Mouse (Mus musculus) testis, adult 2 months (tissue): ENCODE measurements around the gene Tpm1. TPM values are rescaled to one million over a fixed set of nuclear protein-coding genes. Genes with fewer than 3 reads are reported as not detected.

Experiments used
- H3K27ac ChIP-seq: fragments of 200-500 bp; 2 replicates; pipeline ENCODE4 v1.5.1; 2012; ENCODE audit warnings: low read depth, low read length; ENCODE audit not compliant: control insufficient read depth, insufficient read depth
- H3K27me3 ChIP-seq: fragments of 200-500 bp; 2 replicates; pipeline ENCODE4 v1.6.1; 2012; ENCODE audit warnings: mild to moderate bottlenecking, low read length, moderate library complexity; ENCODE audit not compliant: control insufficient read depth, insufficient read depth
- H3K36me3 ChIP-seq: fragments of 200-500 bp; 2 replicates; pipeline ENCODE4 v1.6.1; 2012; ENCODE audit warnings: mild to moderate bottlenecking, low read length; ENCODE audit not compliant: control insufficient read depth, insufficient read depth
- H3K4me1 ChIP-seq: fragments of 200-500 bp; 2 replicates; pipeline ENCODE4 v1.6.1; 2012; ENCODE audit warnings: low read length; ENCODE audit not compliant: control insufficient read depth, insufficient read depth
- H3K4me3 ChIP-seq: fragments of 200-500 bp; 2 replicates; pipeline ENCODE4 v1.5.1; 2012; ENCODE audit warnings: low read depth, mild to moderate bottlenecking, low read length, moderate library complexity, mixed read lengths; ENCODE audit not compliant: control insufficient read depth
- CTCF ChIP-seq: fragments of 200-500 bp; IDR thresholded peaks from 2 replicates; pipeline ENCODE4 v1.5.1; 2012; ENCODE audit warnings: low read depth, mild to moderate bottlenecking, inconsistent platforms, low read length, moderate library complexity; ENCODE audit not compliant: control insufficient read depth, insufficient read depth, insufficient replicate concordance
- POLR2A ChIP-seq: fragments of 200-500 bp; IDR thresholded peaks from 2 replicates; pipeline ENCODE4 v1.6.1; 2012; ENCODE audit warnings: low read depth, mild to moderate bottlenecking, inconsistent platforms, low read length, moderate library complexity; ENCODE audit not compliant: control insufficient read depth
- polyA plus RNA-seq: library from polyadenylated mRNA; depleted of rRNA; stranded (reverse); fragments of >200 nt; gene quantifications from 2 replicates; pipeline ENCODE4 v1.2.3, GENCODE M21; 2012

Tpm1 gene
- polyA plus RNA-seq, 1 experiment, result 17.0 TPM

- Histone ChIP-seq H3K27me3 (no peaks in the 10 kb centered on the region; the same call in 1 of the 2 replicates), H3K4me3 (no peak overlapping the region), H3K4me1 (peaks cover 15% of the 10 kb centered on the region), H3K27ac (no peak overlapping the region), H3K36me3 (no peaks in the 10 kb centered on the region)
- TF ChIP-seq CTCF, result no peak
- TF ChIP-seq POLR2A, result no peak
Observed at GRCm38 (mm10) chr9:67045966-67046602, 3.1 kb downstream of the Tpm1 start.

DNA sequence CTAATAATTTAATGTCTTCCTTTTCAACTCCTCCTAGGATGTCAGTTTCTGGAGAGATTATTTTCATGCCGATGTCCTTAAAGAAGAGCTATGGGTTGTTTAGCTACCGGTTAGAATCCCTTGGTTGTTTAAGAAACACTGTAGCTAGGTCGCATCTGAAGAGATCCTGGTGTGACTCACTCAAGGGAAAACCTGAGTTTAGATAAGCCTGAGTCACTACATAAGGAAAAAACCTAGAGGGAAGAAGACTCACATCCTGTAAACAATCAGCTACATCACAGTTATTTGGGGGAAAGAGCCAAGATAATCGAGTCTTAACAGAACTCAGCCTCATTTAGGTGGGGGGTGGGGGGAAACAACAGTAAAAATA is 3.9 kb downstream of the Tpm1 start:
- Histone ChIP-seq H3K36me3 (no peaks in the 10 kb centered on the region), H3K4me3 (no peak overlapping the region), H3K4me1 (peaks cover 15% of the 10 kb centered on the region), H3K27me3 (no peaks in the 10 kb centered on the region; the same call in 1 of the 2 replicates), H3K27ac (no peak overlapping the region)
- TF ChIP-seq CTCF (no peak), POLR2A (no peak)

GRCm38 (mm10) chr9:67044551-67045305 is 4.5 kb downstream of the Tpm1 start:
- Histone ChIP-seq H3K36me3 (no peaks in the 10 kb centered on the region), H3K27me3 (no peaks in the 10 kb centered on the region; the same call in 1 of the 2 replicates), H3K4me3 (no peak overlapping the region), H3K27ac (no peak overlapping the region), H3K4me1 (peaks cover 15% of the 10 kb centered on the region)
- TF ChIP-seq POLR2A (no peak), CTCF (peak; percentile 35; the same call in 1 of the 2 replicates)

- peak overlapping the region; percentile 90 for H3K4me3 ChIP-seq
- no peaks in the 10 kb centered on the region for H3K36me3 ChIP-seq
- H3K27ac ChIP-seq, result peak overlapping the region; percentile 61; the same call in 1 of the 2 replicates
- TF ChIP-seq POLR2A (peak; percentile 51; the same call in 1 of the 2 replicates), CTCF (peak; percentile 78)
- H3K27me3 ChIP-seq, result no peaks in the 10 kb centered on the region
- H3K4me1 ChIP-seq, result peaks cover 8% of the 10 kb centered on the region
Observed at GRCm38 (mm10) chr9:67043231-67044199, 5.7 kb downstream of the Tpm1 start.

GRCm38 (mm10) chr9:67042813-67043207 is 6.4 kb downstream of the Tpm1 start:
- Histone ChIP-seq H3K4me1 (peaks cover 4% of the 10 kb centered on the region), H3K4me3 (no peak overlapping the region), H3K27me3 (no peaks in the 10 kb centered on the region), H3K36me3 (no peaks in the 10 kb centered on the region), H3K27ac (no peak overlapping the region)
- no peak for TF ChIP-seq CTCF
- no peak for TF ChIP-seq POLR2A

GRCm38 (mm10) chr9:67041840-67042812 is 7.1 kb downstream of the Tpm1 start:
- no peak for TF ChIP-seq POLR2A
- no peak for TF ChIP-seq CTCF
- H3K27ac ChIP-seq, result no peak overlapping the region
- peaks cover 2% of the 10 kb centered on the region; the same call in 1 of the 2 replicates for H3K4me1 ChIP-seq
- no peaks in the 10 kb centered on the region for H3K36me3 ChIP-seq
- no peak overlapping the region for H3K4me3 ChIP-seq
- no peaks in the 10 kb centered on the region for H3K27me3 ChIP-seq
